Mouse (Mus musculus) embryonic facial prominence, embryonic 10.5 days (tissue): ENCODE results near the gene Prim2. TPM values are rescaled to one million over a fixed set of nuclear protein-coding genes. Genes with fewer than 3 reads are reported as not detected.

Experiments used
- DNase-seq: peaks from one replicate; pipeline ENCODE4 v3.0.0-alpha.2; 2017; ENCODE audit warnings: low spot score
- H3K27ac ChIP-seq: fragments of 300-500 bp; sonication (generic); replicated peaks from 2 replicates; pipeline ENCODE4 v1.5.1; 2016; ENCODE audit warnings: mild to moderate bottlenecking
- H3K27me3 ChIP-seq: fragments of 300-500 bp; sonication (generic); replicated peaks from 2 replicates; pipeline ENCODE4 v1.6.1; 2016; ENCODE audit warnings: low read depth, mild to moderate bottlenecking; ENCODE audit not compliant: poor library complexity, severe bottlenecking
- H3K36me3 ChIP-seq: fragments of 300-500 bp; sonication (generic); replicated peaks from 2 replicates; pipeline ENCODE4 v1.6.1; 2016; ENCODE audit warnings: mild to moderate bottlenecking, moderate library complexity
- H3K4me1 ChIP-seq: fragments of 300-500 bp; sonication (generic); 2 replicates; pipeline ENCODE4 v1.6.1; 2016
- H3K4me3 ChIP-seq: fragments of 300-500 bp; sonication (generic); 2 replicates; pipeline ENCODE4 v1.5.1; 2016; ENCODE audit warnings: mild to moderate bottlenecking, moderate library complexity
- H3K9me3 ChIP-seq: fragments of 300-500 bp; sonication (generic); 2 replicates; pipeline ENCODE4 v1.6.1; 2016; ENCODE audit warnings: mild to moderate bottlenecking
- WGBS: fragments of 180-500 bp; shearing (Covaris S2); methylation state at CpG from one replicate; pipeline ENCODE4 v1.1.7; 2016; 5-methylcytosine and 5-hydroxymethylcytosine counted together
- polyA plus RNA-seq: library from polyadenylated mRNA; unstranded; fragments of >200 nt; fragmentation: Nextera tagmentation; extraction: Ambion mirVana; gene quantifications from 2 replicates; pipeline ENCODE4 v1.2.1, GENCODE M21; 2016

Gene Prim2
- polyA plus RNA-seq, 1 experiment from 2014 or later: 55.5 TPM

GRCm38 (mm10) chr1:33488372-33488771 is 181.2 kb downstream of the Prim2 start:
- no peak for DNase-seq
- Histone ChIP-seq H3K4me3 (no peak overlapping the region), H3K36me3 (0 out of 2 replicates have a peak, but pooled peaks cover 6% of the 10 kb centered on the region), H3K9me3 (no peaks in the 10 kb centered on the region), H3K4me1 (no peaks in the 10 kb centered on the region), H3K27ac (no peak overlapping the region), H3K27me3 (no peaks in the 10 kb centered on the region)
- WGBS: 95% methylated on average over 5 of the region's 5 CpGs

- no peak for DNase-seq
- no peak overlapping the region for H3K4me3 ChIP-seq
- 0 out of 2 replicates have a peak, but pooled peaks cover 6% of the 10 kb centered on the region for H3K36me3 ChIP-seq
- no peaks in the 10 kb centered on the region for H3K9me3 ChIP-seq
- 75% methylated on average over 3 of the region's 3 CpGs for WGBS
- H3K4me1 ChIP-seq: no peaks in the 10 kb centered on the region
- no peaks in the 10 kb centered on the region for H3K27me3 ChIP-seq
- no peak overlapping the region for H3K27ac ChIP-seq
These were observed 185.8 kb downstream of the Prim2 start for GRCm38 (mm10) chr1:33483746-33484145.

- no peak overlapping the region for H3K27ac ChIP-seq
- 89% methylated on average over 7 of the region's 7 CpGs for WGBS
- H3K27me3 ChIP-seq: no peaks in the 10 kb centered on the region
- peaks cover 12% of the 10 kb centered on the region for H3K36me3 ChIP-seq
- no peak for DNase-seq
- H3K4me1 ChIP-seq: no peaks in the 10 kb centered on the region
- H3K9me3 ChIP-seq: no peaks in the 10 kb centered on the region
- no peak overlapping the region for H3K4me3 ChIP-seq
These were observed 189.2 kb downstream of the Prim2 start for GRCm38 (mm10) chr1:33480382-33480781.

GRCm38 (mm10) chr1:33471069-33471468 is 198.5 kb downstream of the Prim2 start:
- Histone ChIP-seq H3K4me1 (no peaks in the 10 kb centered on the region), H3K36me3 (peaks cover 14% of the 10 kb centered on the region; the same call in 1 of the 2 replicates), H3K9me3 (no peaks in the 10 kb centered on the region), H3K27ac (no peak overlapping the region), H3K4me3 (no peak overlapping the region), H3K27me3 (no peaks in the 10 kb centered on the region)
- no peak for DNase-seq
- 91% methylated on average over 6 of the region's 6 CpGs for whole genome bisulfite sequencing

- Histone ChIP-seq H3K4me3 (no peak overlapping the region), H3K36me3 (peaks cover 14% of the 10 kb centered on the region; the same call in 1 of the 2 replicates), H3K4me1 (no peaks in the 10 kb centered on the region), H3K27me3 (no peaks in the 10 kb centered on the region), H3K9me3 (no peaks in the 10 kb centered on the region), H3K27ac (no peak overlapping the region)
- DNase-seq: no peak
- 91% methylated on average over 8 of the region's 8 CpGs for WGBS
These were observed 199.4 kb downstream of the Prim2 start for GRCm38 (mm10) chr1:33470222-33470621.

GRCm38 (mm10) chr1:33464234-33464633 is 205.4 kb downstream of the Prim2 start:
- H3K27me3 ChIP-seq: no peaks in the 10 kb centered on the region
- 88% methylated on average over 5 of the region's 5 CpGs for WGBS
- peaks cover 10% of the 10 kb centered on the region for H3K4me1 ChIP-seq
- no peak overlapping the region for H3K27ac ChIP-seq
- no peaks in the 10 kb centered on the region for H3K9me3 ChIP-seq
- no peak overlapping the region for H3K4me3 ChIP-seq
- peaks cover 12% of the 10 kb centered on the region for H3K36me3 ChIP-seq
- DNase-seq: no peak

GRCm38 (mm10) chr1:33460703-33461102 is 208.9 kb downstream of the Prim2 start:
- Histone ChIP-seq H3K4me3 (no peak overlapping the region), H3K9me3 (no peaks in the 10 kb centered on the region), H3K4me1 (peaks cover 10% of the 10 kb centered on the region), H3K27ac (no peak overlapping the region), H3K27me3 (no peaks in the 10 kb centered on the region), H3K36me3 (peaks cover 11% of the 10 kb centered on the region)
- DNase-seq: no peak
- WGBS: 83% methylated on average over 8 of the region's 8 CpGs

- WGBS: 70% methylated on average over 3 of the region's 3 CpGs
- DNase-seq: peak; percentile 12
- H3K4me3 ChIP-seq: no peak overlapping the region
- H3K27me3 ChIP-seq: no peaks in the 10 kb centered on the region
- no peaks in the 10 kb centered on the region for H3K9me3 ChIP-seq
- H3K27ac ChIP-seq: no peak overlapping the region
- peaks cover 10% of the 10 kb centered on the region for H3K4me1 ChIP-seq
- H3K36me3 ChIP-seq: peaks cover 11% of the 10 kb centered on the region
These were observed 209.3 kb downstream of the Prim2 start for GRCm38 (mm10) chr1:33460262-33460661.

GRCm38 (mm10) chr1:33458950-33459349 is 210.6 kb downstream of the Prim2 start:
- 90% methylated on average over 3 of the region's 3 CpGs for WGBS
- no peak overlapping the region for H3K4me3 ChIP-seq
- peaks cover 11% of the 10 kb centered on the region for H3K36me3 ChIP-seq
- no peaks in the 10 kb centered on the region for H3K9me3 ChIP-seq
- H3K4me1 ChIP-seq: peaks cover 10% of the 10 kb centered on the region
- no peaks in the 10 kb centered on the region for H3K27me3 ChIP-seq
- DNase-seq: no peak
- no peak overlapping the region for H3K27ac ChIP-seq

- WGBS: 95% methylated on average over 6 of the region's 6 CpGs
- Histone ChIP-seq H3K27ac (no peak overlapping the region), H3K4me3 (no peak overlapping the region), H3K9me3 (no peaks in the 10 kb centered on the region), H3K36me3 (no peaks in the 10 kb centered on the region), H3K27me3 (no peaks in the 10 kb centered on the region), H3K4me1 (no peaks in the 10 kb centered on the region)
- no peak for DNase-seq
These were observed 215.3 kb downstream of the Prim2 start for GRCm38 (mm10) chr1:33454251-33454650.

- H3K36me3 ChIP-seq: no peaks in the 10 kb centered on the region
- H3K27me3 ChIP-seq: no peaks in the 10 kb centered on the region
- H3K9me3 ChIP-seq: no peaks in the 10 kb centered on the region
- no peak for DNase-seq
- H3K4me1 ChIP-seq: no peaks in the 10 kb centered on the region
- H3K4me3 ChIP-seq: no peak overlapping the region
- WGBS: 93% methylated on average over 9 of the region's 9 CpGs
- H3K27ac ChIP-seq: no peak overlapping the region
These were observed 216.3 kb downstream of the Prim2 start for GRCm38 (mm10) chr1:33453299-33453698.

GRCm38 (mm10) chr1:33447179-33447578 is 222.4 kb downstream of the Prim2 start:
- no peak overlapping the region for H3K27ac ChIP-seq

GRCm38 (mm10) chr1:33436167-33436566 is 233.4 kb downstream of the Prim2 start:
- Histone ChIP-seq H3K4me3 (no peak overlapping the region), H3K36me3 (no peaks in the 10 kb centered on the region), H3K27ac (no peak overlapping the region), H3K27me3 (no peaks in the 10 kb centered on the region), H3K4me1 (no peaks in the 10 kb centered on the region), H3K9me3 (no peaks in the 10 kb centered on the region; the same call in 1 of the 2 replicates)
- DNase-seq: no peak
- WGBS: 85% methylated on average over 2 of the region's 2 CpGs

More at GRCm38 (mm10) chr1:33447179-33447578, 222.4 kb downstream of the Prim2 start:
- DNase-seq: no peak
- no peaks in the 10 kb centered on the region for H3K4me1 ChIP-seq
- WGBS: 83% methylated on average over 4 of the region's 4 CpGs
- no peaks in the 10 kb centered on the region for H3K36me3 ChIP-seq
- H3K9me3 ChIP-seq: no peaks in the 10 kb centered on the region
- no peaks in the 10 kb centered on the region for H3K27me3 ChIP-seq
- no peak overlapping the region for H3K4me3 ChIP-seq
